Mouse (Mus musculus): Measurements from ENCODE around the gene Serpina3a. TPM values are rescaled to one million over a fixed set of nuclear protein-coding genes. Genes with fewer than 3 reads are reported as not detected.
"Not testable (repeated sequence)": the region's sequence is repeated elsewhere in the genome, so short reads cannot be mapped to it uniquely, and the experiment has no call there.

Gene Serpina3a
- total RNA-seq (2021) = not detected
- long read RNA-seq = 0 reads

DNA sequence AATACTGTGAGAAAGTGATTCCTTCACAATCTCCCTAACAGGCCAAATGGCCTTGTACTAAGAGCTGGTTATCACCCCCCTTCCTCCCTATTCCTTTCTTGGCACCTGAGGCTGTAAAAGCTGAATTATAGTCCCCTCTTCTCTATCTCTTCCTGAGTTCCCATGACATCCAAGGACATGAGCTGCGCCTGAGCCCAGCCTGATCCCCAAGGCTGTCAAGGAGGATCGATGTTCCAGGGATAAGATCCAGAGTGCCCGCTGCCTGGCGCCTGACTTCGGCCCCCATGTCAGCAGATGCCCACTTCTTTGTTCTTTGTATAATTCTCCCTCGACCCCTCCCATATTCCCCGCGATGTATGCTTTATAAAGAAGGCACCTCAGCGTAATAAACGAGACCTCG, at the start of gene Serpina3a:
Gene Serpina3a (plus strand): TSS at position 392 of the 400 bp plus-strand sequence.
- DNase-seq (ENCODE audit: low spot score in 2 of 2) = not testable (repeated sequence)

GRCm38 (mm10) chr12:104064532-104064931, 48.0 kb upstream of the Serpina3a start:
- no peak for DNase-seq (ENCODE audit: low spot score in 2 of 2)

GRCm38 (mm10) chr12:104064996-104065395, 47.5 kb upstream of the Serpina3a start:
- no peak for DNase-seq (ENCODE audit: low spot score in 2 of 2)

DNA sequence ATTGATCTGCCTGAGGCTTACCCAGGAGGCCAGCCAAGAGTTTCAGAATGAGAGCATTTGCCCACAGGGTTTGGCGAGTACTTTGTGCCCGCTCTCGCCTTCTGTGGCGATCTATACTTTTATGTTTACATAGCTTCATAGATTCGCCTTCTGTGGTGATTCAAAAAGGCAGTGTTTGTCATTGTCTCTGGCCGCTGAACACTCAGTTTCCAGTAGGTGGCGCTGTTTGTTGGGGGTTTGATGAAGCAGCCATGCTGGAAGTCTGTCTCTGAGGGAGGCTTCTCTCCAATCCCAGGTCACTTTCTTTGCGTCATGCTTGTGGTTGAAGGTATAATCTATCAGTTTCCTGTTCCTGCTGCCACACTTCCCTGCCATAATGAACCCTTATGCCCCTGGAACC, 46.3 kb upstream of the Serpina3a start:
- DNase-seq (ENCODE audit: low spot score in 2 of 2) = peak; percentile 75 to 83

GRCm38 (mm10) chr12:104067549-104067948, 45.0 kb upstream of the Serpina3a start:
- peak; percentile 60 to 73 for DNase-seq (ENCODE audit: low spot score in 2 of 2)

DNA sequence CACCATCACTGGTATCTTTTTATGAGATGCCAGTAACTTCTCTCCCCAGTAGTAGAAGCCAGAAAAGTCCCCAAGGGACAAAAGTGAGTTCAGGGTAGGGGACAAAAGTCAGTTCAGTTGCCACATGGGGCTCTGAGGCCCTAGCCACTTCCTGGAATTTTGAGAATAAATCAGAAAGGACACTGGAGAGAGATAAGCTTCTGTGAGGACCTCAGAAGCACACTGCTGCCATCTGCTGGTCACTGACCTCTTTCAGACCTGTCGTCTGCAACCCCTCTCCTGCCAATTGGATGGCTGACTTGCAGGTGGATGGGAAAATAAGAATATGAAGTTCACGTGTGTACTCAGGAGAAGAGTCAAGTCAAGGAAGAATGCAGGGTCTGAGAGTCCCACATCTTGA, 42.9 kb upstream of the Serpina3a start:
- DNase-seq (ENCODE audit: low spot score in 2 of 2) = peak; percentile 84 to 87

DNA sequence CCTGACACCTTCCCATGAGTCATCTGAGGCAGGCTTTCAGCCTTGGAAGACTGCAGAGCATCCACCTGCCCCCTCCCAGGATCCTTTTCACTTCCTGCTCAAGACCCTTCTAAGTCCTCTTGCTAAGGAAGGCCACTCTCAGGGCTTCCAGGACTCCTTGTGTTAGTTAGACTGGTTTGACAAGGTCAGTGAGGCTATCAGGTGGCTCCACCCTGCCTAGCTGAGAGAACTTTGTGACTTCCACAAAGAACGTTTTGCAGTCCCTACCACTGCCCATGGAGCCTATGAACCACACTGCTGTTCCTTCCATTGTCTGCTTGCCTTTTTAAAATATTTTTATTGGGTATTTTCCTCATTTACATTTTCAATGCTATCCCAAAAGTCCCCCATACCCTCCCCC, 40.8 kb upstream of the Serpina3a start:
- no peak for DNase-seq (ENCODE audit: low spot score in 2 of 2)

DNA sequence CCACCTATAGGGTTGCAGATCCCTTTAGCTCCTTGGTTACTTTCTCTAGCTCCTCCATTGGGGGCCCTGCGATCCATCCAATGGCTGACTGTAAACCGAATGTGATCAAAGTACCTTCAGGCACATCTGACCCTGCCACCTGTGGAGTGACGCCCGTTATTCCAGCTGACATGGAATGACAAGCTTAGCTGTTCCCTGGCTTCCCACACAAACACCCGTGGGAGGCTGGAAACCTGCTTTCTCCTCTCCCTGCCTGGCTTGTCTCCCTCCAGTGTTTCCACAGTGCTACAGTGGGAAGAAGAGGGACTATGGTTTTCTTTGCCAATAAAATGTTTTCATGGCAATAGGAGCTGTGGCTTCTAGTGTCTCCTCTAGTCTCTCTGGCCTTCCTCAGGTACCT, 40.2 kb upstream of the Serpina3a start:
- DNase-seq (ENCODE audit: low spot score in 2 of 2) = peak in 1 of 2 experiments; percentile 38

DNA sequence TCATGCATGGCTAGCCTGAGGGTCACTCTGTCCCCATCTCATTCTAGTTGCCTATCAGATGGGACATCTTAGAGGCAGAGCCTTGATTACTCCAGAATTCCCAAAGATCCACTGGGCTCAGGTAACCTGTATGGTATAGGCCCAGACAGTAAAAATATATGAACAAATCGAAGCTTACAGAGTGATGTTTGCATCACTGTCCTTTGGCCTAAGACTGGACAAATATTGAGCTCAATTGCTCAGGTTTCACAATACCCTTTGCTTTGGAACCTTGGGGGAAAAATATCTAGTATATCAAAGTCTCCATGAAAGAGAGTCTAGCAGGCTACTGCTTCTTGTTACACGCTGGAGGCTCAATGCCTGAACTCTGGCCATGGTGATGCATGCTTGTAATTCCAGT, 22.4 kb upstream of the Serpina3a start:
- no peak for DNase-seq (ENCODE audit: low spot score in 2 of 2)

DNA sequence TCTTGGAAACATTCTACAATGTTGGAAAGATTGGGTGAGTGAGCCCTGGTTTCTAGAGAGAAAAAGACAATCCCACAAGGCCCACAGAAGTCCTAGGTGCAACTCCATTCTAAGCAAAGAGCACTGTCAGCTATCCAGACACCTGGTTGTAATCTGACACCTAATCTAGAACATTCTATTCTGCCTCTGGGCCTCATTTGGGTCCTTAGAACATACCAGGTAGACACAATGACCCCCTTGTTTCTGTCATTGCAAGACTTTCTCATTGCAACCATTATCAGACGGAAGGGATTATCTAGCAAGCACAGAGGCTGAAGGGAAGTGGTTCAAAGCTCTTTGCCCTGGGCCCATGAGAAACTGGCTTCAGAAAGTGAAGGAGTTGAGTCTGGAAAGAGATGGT, 21.2 kb upstream of the Serpina3a start:
- no peak for DNase-seq (ENCODE audit: low spot score in 2 of 2)

DNA sequence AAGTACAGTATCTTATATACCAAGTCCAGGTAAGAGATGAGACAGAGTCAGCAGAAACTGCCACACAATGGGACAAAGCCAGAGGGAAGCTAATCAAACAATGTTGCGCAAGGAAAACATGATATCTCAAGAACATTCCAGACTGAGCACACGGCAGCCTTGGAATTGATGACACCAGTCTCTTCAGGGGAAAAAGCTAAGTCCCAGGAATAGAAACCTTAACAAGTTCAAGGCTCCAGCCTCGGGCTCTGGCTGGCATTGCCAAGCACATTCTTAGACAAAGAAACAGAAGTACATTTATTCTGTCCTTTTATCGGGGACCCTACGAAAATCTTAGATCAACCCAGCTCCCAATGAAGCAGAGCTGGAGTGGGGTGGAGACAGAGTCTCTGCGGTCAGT, 11.8 kb upstream of the Serpina3a start, which contains the start of gene Serpina5:
Gene Serpina5 (plus strand): TSS at position 346 of the 400 bp plus-strand sequence.
- DNase-seq (ENCODE audit: low spot score in 2 of 2) = no peak

DNA sequence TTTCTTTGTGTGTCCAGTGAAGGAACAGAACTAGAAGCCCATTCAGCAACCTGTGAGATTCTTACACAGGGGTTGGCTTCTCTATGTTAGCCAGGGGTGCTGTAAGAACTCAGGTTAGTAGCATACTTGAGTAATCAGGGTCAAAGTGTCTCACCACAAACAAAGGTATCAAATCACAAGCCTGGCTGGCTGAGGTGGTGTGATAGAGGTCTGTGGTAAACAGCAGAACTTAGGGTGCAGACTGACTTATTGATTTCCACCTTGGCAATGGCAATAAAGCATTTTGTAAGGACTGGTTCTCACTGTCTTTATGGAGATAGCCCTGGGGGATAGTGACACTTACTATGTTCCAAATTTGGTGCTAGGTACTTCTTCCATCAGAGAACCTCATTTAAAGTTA, 6.7 kb upstream of the Serpina3a start:
- DNase-seq (ENCODE audit: low spot score in 2 of 2) = no peak

DNA sequence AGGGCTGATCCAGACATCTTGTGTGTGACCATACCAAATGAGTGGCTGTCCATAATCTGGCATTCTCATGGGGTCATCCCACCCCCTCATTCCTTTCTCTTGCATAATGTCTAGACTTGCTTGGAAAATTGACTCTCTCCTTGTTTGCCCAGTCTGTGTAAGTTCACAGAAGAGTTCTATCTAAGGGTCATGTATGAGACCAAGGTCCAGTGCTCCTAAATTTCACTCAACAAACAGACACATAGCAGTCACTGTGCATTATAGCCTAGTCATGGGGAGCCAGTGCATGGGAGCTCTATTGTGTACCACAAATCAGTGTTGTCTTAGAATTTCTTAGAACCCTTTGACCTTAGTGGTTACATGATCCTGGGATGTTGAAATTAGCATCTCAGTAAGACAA, 5.6 kb upstream of the Serpina3a start:
- no peak for DNase-seq (ENCODE audit: low spot score in 2 of 2)

GRCm38 (mm10) chr12:104108507-104108906, 4.0 kb upstream of the Serpina3a start:
- no peak for DNase-seq (ENCODE audit: low spot score in 2 of 2)

- no peak for DNase-seq (ENCODE audit: low spot score in 2 of 2)
Observed at GRCm38 (mm10) chr12:104114921-104115579, 2.5 kb downstream of the Serpina3a start.

DNA sequence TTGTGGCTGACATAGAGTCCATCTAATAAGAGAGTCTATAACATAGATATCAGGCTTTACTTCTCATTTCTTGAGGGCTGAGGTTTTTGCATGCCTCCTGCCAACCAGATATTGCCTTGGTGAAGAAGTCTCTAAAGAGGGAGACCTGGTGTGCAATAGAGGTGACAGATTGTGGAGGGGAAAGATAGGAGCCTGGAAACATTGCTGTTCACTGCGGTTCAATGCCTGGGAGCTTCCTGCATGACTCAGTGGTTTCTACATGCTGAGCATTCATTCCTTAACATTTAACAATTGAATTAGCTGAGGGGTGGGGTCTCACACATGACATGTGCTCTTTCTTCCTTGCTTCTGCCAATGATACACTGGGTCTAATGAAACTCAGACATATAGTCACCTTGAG, 10.6 kb downstream of the Serpina3a start:
- no peak for DNase-seq (ENCODE audit: low spot score in 2 of 2)

- no peak for DNase-seq (ENCODE audit: low spot score in 2 of 2)
Observed at GRCm38 (mm10) chr12:104123996-104124395, 11.5 kb downstream of the Serpina3a start.

DNA sequence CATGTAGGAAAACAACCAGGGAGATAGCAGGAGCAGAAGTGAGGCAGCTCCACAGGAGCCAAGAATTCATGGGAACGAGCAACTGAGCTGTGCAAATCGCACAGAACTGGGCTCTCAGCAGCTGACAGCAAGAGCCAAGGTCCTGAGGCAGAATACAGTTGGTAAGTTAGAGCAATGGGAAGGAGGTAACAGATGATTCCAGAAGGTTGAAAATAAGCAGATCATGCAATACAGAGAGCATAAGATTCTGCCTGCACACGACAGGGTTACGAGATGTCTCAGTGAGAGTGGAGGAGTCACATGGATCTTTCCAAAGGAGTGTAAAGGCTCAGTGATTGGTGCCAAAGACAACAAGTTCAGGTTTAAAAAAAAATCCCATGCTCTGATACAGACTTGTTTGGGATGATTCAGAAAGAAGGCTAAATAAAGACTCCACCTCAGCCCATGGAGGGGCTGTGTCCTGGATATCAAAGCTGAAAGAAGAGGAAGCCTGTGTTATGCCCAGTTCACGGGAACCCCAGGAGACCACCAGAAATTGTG, 12.6 kb downstream of the Serpina3a start:
- DNase-seq (ENCODE audit: low spot score in 2 of 2) = no peak

- no peak for DNase-seq (ENCODE audit: low spot score in 2 of 2)
Observed at GRCm38 (mm10) chr12:104127696-104128095, 15.2 kb downstream of the Serpina3a start, which contains the start of gene Serpina3b. TSS of gene Serpina3b (plus strand) at chr12:104127996.

DNA sequence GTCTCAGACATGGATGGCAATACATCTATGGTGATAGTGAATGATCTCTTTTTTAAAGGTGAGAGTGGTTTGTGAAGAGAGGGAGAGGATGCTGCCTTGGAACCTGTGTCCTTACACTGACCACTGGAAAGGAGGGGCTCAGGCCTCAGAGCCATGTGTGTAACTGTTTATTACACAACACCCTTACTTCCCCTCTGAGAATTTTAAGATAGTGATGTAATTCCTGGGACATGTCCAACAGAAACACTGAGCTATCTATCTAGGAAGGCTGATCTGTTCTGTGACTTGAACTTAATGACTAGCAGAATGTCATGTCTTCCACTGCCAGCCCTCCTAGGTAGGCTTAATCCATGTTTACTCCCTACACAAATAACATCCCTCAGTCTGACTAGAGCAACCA, 18.5 kb downstream of the Serpina3a start:
- DNase-seq (ENCODE audit: low spot score in 2 of 2) = no peak

- no peak for DNase-seq (ENCODE audit: low spot score in 2 of 2)
Observed at GRCm38 (mm10) chr12:104138216-104138615, 25.7 kb downstream of the Serpina3a start.

- no peak for DNase-seq (ENCODE audit: low spot score in 2 of 2)
Observed at GRCm38 (mm10) chr12:104140543-104141103, 28.1 kb downstream of the Serpina3a start.

DNA sequence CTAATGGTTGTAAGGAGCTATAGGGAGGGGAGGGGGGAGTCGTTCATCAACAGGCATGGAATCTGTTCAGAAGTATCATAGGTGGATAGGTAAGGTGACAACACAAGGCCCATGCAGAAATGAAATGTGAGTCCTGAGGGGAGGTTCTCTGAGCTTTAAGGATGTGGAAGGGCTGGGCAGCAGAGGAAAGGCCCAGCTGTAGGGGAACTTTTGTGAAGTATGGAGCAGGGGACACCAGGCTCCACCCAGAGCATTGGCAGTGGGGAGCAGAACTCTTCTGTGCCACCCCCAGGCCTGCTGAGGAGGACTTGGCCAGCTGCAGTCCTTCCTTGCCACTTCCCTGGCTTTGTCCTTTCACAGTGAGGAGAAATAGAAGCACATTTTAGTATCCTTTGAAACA, 29.0 kb downstream of the Serpina3a start:
- DNase-seq (ENCODE audit: low spot score in 2 of 2) = no peak
